Comparison of ENCODE assay signal across 12 mouse cellular contexts in the genomic region with DNA sequence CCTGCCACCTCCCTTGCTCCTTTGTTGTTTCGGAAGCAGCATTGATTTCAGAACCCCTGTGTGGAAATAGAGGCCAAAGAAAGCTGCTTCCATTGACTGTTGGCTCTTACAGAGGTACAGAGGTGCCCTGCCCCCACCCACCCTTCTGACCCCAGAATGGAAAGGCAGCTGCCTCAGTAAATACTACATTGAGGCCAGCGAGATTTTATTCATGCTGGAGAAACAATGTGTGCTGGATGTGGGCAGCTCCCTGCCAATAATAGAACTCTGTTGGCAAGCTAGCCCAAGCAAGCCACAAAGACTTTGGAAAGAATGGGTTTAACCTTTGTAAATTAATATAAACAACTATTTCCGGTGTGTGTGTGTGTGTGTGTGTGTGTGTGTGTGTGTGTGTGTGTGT. TPM values are rescaled to one million over a fixed set of nuclear protein-coding genes. Genes with fewer than 3 reads are reported as not detected.
DNase-seq lines count a peak whose midpoint lies in the region; ATAC-seq lines count a peak whose summit lies in the region.
"Had no signal": no experiment of that assay in that cellular context is flagged by ENCODE, and none has a peak within 500 bp of the region (broad histone marks: within the 10 kb centered on the region; RNA-seq: fewer than 3 reads in every experiment).

No protein-coding gene starts in this region.

- no peak overlapping the region for H3K4me3 ChIP-seq in neural tube, embryonic 11.5 days (ENCODE audit: low read depth, low read length)
- no peak overlapping the region for H3K4me3 ChIP-seq in heart, embryonic 14.5 days (ENCODE audit: control insufficient read depth in 1 of 2, insufficient read depth in 1 of 2, low read depth in 1 of 2, low read length in 2 of 2)
- no peak overlapping the region for H3K4me3 ChIP-seq in midbrain, embryonic 14.5 days (replicated peaks; ENCODE audit: low read depth, low read length)
- H3K4me3 ChIP-seq: erythroblast, embryonic 14.5 days; hindbrain, embryonic 13.5 days had no signal

- H3K4me1 ChIP-seq in neural tube, embryonic 11.5 days (ENCODE audit: control insufficient read depth, insufficient read depth, low read length), result peaks cover 14% of the 10 kb centered on the region
- peaks cover 25 to 68% of the 10 kb centered on the region in 2 experiments for H3K4me1 ChIP-seq in heart, embryonic 14.5 days (ENCODE audit: control insufficient read depth in 2 of 2, insufficient read depth in 2 of 2, low read length in 2 of 2)
- H3K4me1 ChIP-seq in midbrain, embryonic 14.5 days (ENCODE audit: control insufficient read depth, insufficient read depth, low read length), result peaks cover 10% of the 10 kb centered on the region; the same call in 1 of the 2 replicates

- 39% methylated on average over 3 of the region's 3 CpGs for WGBS in neural tube, embryonic 11.5 days
- 38% methylated on average over 3 of the region's 3 CpGs for WGBS in heart, embryonic 14.5 days
- WGBS in midbrain, embryonic 14.5 days, result 17% methylated on average over 3 of the region's 3 CpGs

- ATAC-seq in neural tube, embryonic 11.5 days (ENCODE audit: insufficient read depth, low FRiP score, low TSS enrichment), result no peak
- peak; percentile 75 for ATAC-seq in heart, embryonic 14.5 days (ENCODE audit: insufficient number of reproducible peaks, insufficient read depth, low FRiP score, low read depth)
- no peak for ATAC-seq in midbrain, embryonic 14.5 days (ENCODE audit: low FRiP score, low TSS enrichment)

- H3K27ac ChIP-seq in neural tube, embryonic 11.5 days (ENCODE audit: low read depth, low read length), result 0 out of 2 replicates have a peak overlapping the region, but pooled peaks have one; percentile 23
- H3K27ac ChIP-seq in heart, embryonic 14.5 days (replicated peaks in 1 of 2; ENCODE audit: control insufficient read depth in 1 of 2, insufficient read depth in 1 of 2, low read depth in 2 of 2, low read length in 2 of 2), result peak overlapping the region; percentile 52 to 74; a peak in 3 of 4 replicates
- H3K27ac ChIP-seq in midbrain, embryonic 14.5 days (replicated peaks; ENCODE audit: low read depth, low read length), result no peak overlapping the region
- H3K27ac ChIP-seq: hindbrain, embryonic 13.5 days had no signal

- no peaks in the 10 kb centered on the region for H3K36me3 ChIP-seq in neural tube, embryonic 11.5 days (ENCODE audit: control insufficient read depth, insufficient read depth, low read length)
- H3K36me3 ChIP-seq in heart, embryonic 14.5 days (ENCODE audit: control insufficient read depth, insufficient read depth, low read length), result peaks cover 9% of the 10 kb centered on the region; the same call in 1 of the 2 replicates
- H3K36me3 ChIP-seq in midbrain, embryonic 14.5 days (ENCODE audit: control insufficient read depth, insufficient read depth, low read length), result no peaks in the 10 kb centered on the region
- H3K36me3 ChIP-seq: hindbrain, embryonic 13.5 days had no signal

- no peak overlapping the region for H3K4me2 ChIP-seq in neural tube, embryonic 11.5 days (ENCODE audit: low read depth)
- H3K4me2 ChIP-seq in heart, embryonic 14.5 days (ENCODE audit: low read length), result 0 out of 2 replicates have a peak overlapping the region, but pooled peaks have one; percentile 23
- H3K4me2 ChIP-seq in midbrain, embryonic 14.5 days (ENCODE audit: low read length), result no peak overlapping the region
- H3K4me2 ChIP-seq: hindbrain, embryonic 13.5 days had no signal

- H3K27me3 ChIP-seq in neural tube, embryonic 11.5 days (ENCODE audit: control insufficient read depth, insufficient read depth, low read length), result no peaks in the 10 kb centered on the region
- no peaks in the 10 kb centered on the region for H3K27me3 ChIP-seq in heart, embryonic 14.5 days (ENCODE audit: control insufficient read depth, insufficient read depth, low read length)
- H3K27me3 ChIP-seq in midbrain, embryonic 14.5 days (ENCODE audit: control insufficient read depth, insufficient read depth, low read length), result no peaks in the 10 kb centered on the region
- H3K27me3 ChIP-seq: hindbrain, embryonic 13.5 days had no signal

- no peak overlapping the region for H3K9ac ChIP-seq in neural tube, embryonic 11.5 days (ENCODE audit: low read length)
- no peak overlapping the region for H3K9ac ChIP-seq in heart, embryonic 14.5 days (ENCODE audit: low read length)
- no peak overlapping the region for H3K9ac ChIP-seq in midbrain, embryonic 14.5 days (replicated peaks; ENCODE audit: low read length)
- H3K9ac ChIP-seq: hindbrain, embryonic 13.5 days had no signal

- no peaks in the 10 kb centered on the region for H3K9me3 ChIP-seq in neural tube, embryonic 11.5 days (ENCODE audit: control insufficient read depth, low read length)
- H3K9me3 ChIP-seq in heart, embryonic 14.5 days (ENCODE audit: control insufficient read depth, low read length), result no peaks in the 10 kb centered on the region
- H3K9me3 ChIP-seq in midbrain, embryonic 14.5 days (ENCODE audit: control insufficient read depth, low read length), result no peaks in the 10 kb centered on the region
- H3K9me3 ChIP-seq: hindbrain, embryonic 13.5 days had no signal

- DNase-seq in heart, adult 11 months, result peak; percentile 96
- DNase-seq in heart, adult 8-10 months (ENCODE audit: low spot score), result no peak
- no peak for DNase-seq in neural tube, embryonic 11.5 days (ENCODE audit: low spot score)
- no peak for DNase-seq in neural tube, embryonic 10.5 days (ENCODE audit: extremely low spot score, low spot score)
- DNase-seq in midbrain, embryonic 14.5 days, result peak; percentile 19
- no peak for DNase-seq in kidney, postnatal 14 days
- DNase-seq in cerebellum, postnatal 36 days, result no peak
- DNase-seq: cerebellum, adult 11 months; right cerebral cortex, postnatal 14 days had no signal

RNA-seq across cellular contexts. Expression of gene Nrp1, which starts 24.8 kb away (rescaled TPM):
- total RNA-seq in heart, adult 8-10 months (2022), result 100 to 1,000 TPM in 2 of 4 experiments, 10 to 100 TPM in 2; 92.6 to 130 (median 102) TPM
- polyA plus RNA-seq in neural tube, embryonic 11.5 days (2014; fragmentation: Nextera tagmentation; extraction: Ambion mirVana), result 71.6 and 84.3 TPM in 2 replicates
- 126 and 127 TPM in 2 replicates for polyA plus RNA-seq in heart, embryonic 14.5 days (2014; fragmentation: Nextera tagmentation; extraction: Ambion mirVana)
- 53.8 and 61.7 TPM in 2 replicates for polyA plus RNA-seq in midbrain, embryonic 14.5 days (2014; fragmentation: Nextera tagmentation; extraction: Ambion mirVana)

Comparison
In these comparisons a context has a peak if more than half of its experiments do, and no peak if none do; other contexts are left out.
1. DNase-seq: peak in heart, adult 11 months (single experiment) and midbrain, embryonic 14.5 days (single experiment); none in heart, adult 8-10 months (single experiment), neural tube, embryonic 11.5 days (single experiment), neural tube, embryonic 10.5 days (single experiment), kidney, postnatal 14 days (single experiment) and cerebellum, postnatal 36 days (0 of 2).